Mouse (Mus musculus) thymus, adult 2 months (tissue): ENCODE results near the gene Sit1. TPM values are rescaled to one million over a fixed set of nuclear protein-coding genes. Genes with fewer than 3 reads are reported as not detected.

Source experiments
- DNase-seq: peaks from one replicate; pipeline ENCODE4 v3.0.0; 2021
- H3K27ac ChIP-seq: fragments of 200-500 bp; 2 replicates; pipeline ENCODE4 v1.5.1; 2012; ENCODE audit warnings: low read length, control low read depth; ENCODE audit not compliant: control insufficient read depth, insufficient read depth
- H3K27me3 ChIP-seq: fragments of 200-500 bp; 2 replicates; pipeline ENCODE4 v1.6.1; 2012; ENCODE audit warnings: mild to moderate bottlenecking, low read length, moderate library complexity, mixed read lengths; ENCODE audit not compliant: control insufficient read depth, insufficient read depth
- H3K36me3 ChIP-seq: fragments of 200-500 bp; 2 replicates; pipeline ENCODE4 v1.6.1; 2012; ENCODE audit warnings: mild to moderate bottlenecking, low read length, moderate library complexity; ENCODE audit not compliant: control insufficient read depth, insufficient read depth
- H3K4me1 ChIP-seq: fragments of 200-500 bp; replicated peaks from 2 replicates; pipeline ENCODE4 v1.6.1; 2012; ENCODE audit warnings: low read length; ENCODE audit not compliant: control insufficient read depth, insufficient read depth
- H3K4me3 ChIP-seq: fragments of 200-500 bp; 2 replicates; pipeline ENCODE4 v1.5.1; 2012; ENCODE audit warnings: mild to moderate bottlenecking, low read length, control low read depth, moderate library complexity; ENCODE audit not compliant: control insufficient read depth, insufficient read depth
- CTCF ChIP-seq: fragments of 200-500 bp; IDR thresholded peaks from 2 replicates; pipeline ENCODE4 v1.5.1; 2012; ENCODE audit warnings: mild to moderate bottlenecking, control low read depth, low read length, moderate library complexity, borderline replicate concordance; ENCODE audit not compliant: control insufficient read depth, poor library complexity, insufficient read depth; ENCODE audit errors: extremely low read depth
- POLR2A ChIP-seq: fragments of 200-500 bp; IDR thresholded peaks from 2 replicates; pipeline ENCODE4 v1.6.1; 2012; ENCODE audit warnings: mild to moderate bottlenecking, low read length, control low read depth, moderate library complexity; ENCODE audit not compliant: control insufficient read depth, poor library complexity, insufficient read depth; ENCODE audit errors: extremely low read depth
- WGBS: fragments of 180-500 bp; shearing (Covaris S2); methylation state at CpG from one replicate; pipeline ENCODE4 v1.1.7; 2018; 5-methylcytosine and 5-hydroxymethylcytosine counted together
- polyA plus RNA-seq: library from polyadenylated mRNA; depleted of rRNA; stranded (reverse); fragments of >200 nt; gene quantifications from 2 replicates; pipeline ENCODE4 v1.2.3, GENCODE M21; 2012; rRNA removed

Gene Sit1
- polyA plus RNA-seq, 1 experiment, result 239 TPM

GRCm38 (mm10) chr4:43442456-43443361, 40.8 kb downstream of the Sit1 start:
- no peaks in the 10 kb centered on the region for H3K36me3 ChIP-seq
- WGBS, result 2% methylated on average over 81 of the region's 88 CpGs
- peak; percentile 69 for DNase-seq
- H3K27ac ChIP-seq, result peak overlapping the region; percentile 68
- TF ChIP-seq CTCF, result no peak
- peak; percentile 39; the same call in 1 of the 2 replicates for TF ChIP-seq POLR2A
- H3K4me1 ChIP-seq, result peaks cover 7% of the 10 kb centered on the region; the same call in 1 of the 2 replicates
- peak overlapping the region; percentile 57 for H3K4me3 ChIP-seq
- H3K27me3 ChIP-seq, result no peaks in the 10 kb centered on the region

GRCm38 (mm10) chr4:43442044-43442443, 41.5 kb downstream of the Sit1 start:
- H3K4me1 ChIP-seq, result peaks cover 7% of the 10 kb centered on the region; the same call in 1 of the 2 replicates
- peak overlapping the region; percentile 57 for H3K4me3 ChIP-seq
- H3K27me3 ChIP-seq, result no peaks in the 10 kb centered on the region
- H3K27ac ChIP-seq, result peak overlapping the region; percentile 68
- WGBS, result under 1% methylated on average over 33 of the region's 33 CpGs
- DNase-seq, result peak; percentile 99
- H3K36me3 ChIP-seq, result no peaks in the 10 kb centered on the region
- peak; percentile 91; the same call in 1 of the 2 replicates for TF ChIP-seq POLR2A
- peak; percentile 93 for TF ChIP-seq CTCF

- H3K4me3 ChIP-seq, result peak within 1 kb of the TSS; percentile 57
- H3K27me3 ChIP-seq, result no peaks in the 10 kb centered on the region
- peak within 1 kb of the TSS; percentile 68 for H3K27ac ChIP-seq
- peaks cover 7% of the 10 kb centered on the region; the same call in 1 of the 2 replicates for H3K4me1 ChIP-seq
- WGBS, result 41% methylated on average over 4 of the region's 4 CpGs
- DNase-seq, result no peak
- no peaks in the 10 kb centered on the region for H3K36me3 ChIP-seq
- no peak for TF ChIP-seq POLR2A
- no peak for TF ChIP-seq CTCF
Observed at GRCm38 (mm10) chr4:43441639-43442038, 41.9 kb downstream of the Sit1 start, which contains the start of gene Tesk1. TSS of gene Tesk1 (plus strand) at chr4:43441939.

GRCm38 (mm10) chr4:43432832-43433231, 50.7 kb downstream of the Sit1 start:
- H3K27me3 ChIP-seq, result no peaks in the 10 kb centered on the region; the same call in 1 of the 2 replicates
- 92% methylated on average over 1 of the region's 1 CpGs for WGBS
- H3K27ac ChIP-seq, result no peak overlapping the region
- peaks cover 15% of the 10 kb centered on the region for H3K4me1 ChIP-seq
- TF ChIP-seq CTCF (no peak), POLR2A (no peak)
- no peak for DNase-seq
- H3K4me3 ChIP-seq, result no peak overlapping the region
- H3K36me3 ChIP-seq, result no peaks in the 10 kb centered on the region

Other genes starting within 250 kb of the Sit1 start
- gene Atp8b5, start 216.6 kb downstream of the Sit1 start, polyA plus RNA-seq, result 0.10 and 0.36 TPM in 2 replicates
- gene Rusc2, start 101.8 kb downstream of the Sit1 start, polyA plus RNA-seq, result 4.2 and 4.3 TPM in 2 replicates
- 0.22 and 0.42 TPM in 2 replicates for gene Fam166b, start 54.6 kb downstream of the Sit1 start, polyA plus RNA-seq
- gene Tesk1, start 41.8 kb downstream of the Sit1 start, polyA plus RNA-seq, result 66.6 and 67.5 TPM in 2 replicates
- gene Cd72, start 29.1 kb downstream of the Sit1 start, polyA plus RNA-seq, result 9.8 and 10.8 TPM in 2 replicates
- gene Ccdc107, start 9.2 kb upstream of the Sit1 start, polyA plus RNA-seq, result 330 and 367 TPM in 2 replicates
- gene Arhgef39, start 16.0 kb upstream of the Sit1 start, polyA plus RNA-seq, result 105 and 108 TPM in 2 replicates
- 2.5 and 2.9 TPM in 2 replicates for gene Car9, start 23.2 kb upstream of the Sit1 start, polyA plus RNA-seq
- gene Tpm2, start 40.0 kb upstream of the Sit1 start, polyA plus RNA-seq, result 10.7 and 12.1 TPM in 2 replicates
- 64.6 and 80.2 TPM in 2 replicates for gene Creb3, start 78.6 kb upstream of the Sit1 start, polyA plus RNA-seq
- 225 and 254 TPM in 2 replicates for gene Tln1, start 79.0 kb upstream of the Sit1 start, polyA plus RNA-seq
- gene Rgp1, start 95.0 kb upstream of the Sit1 start, polyA plus RNA-seq, result 99.6 and 114 TPM in 2 replicates
- gene Gba2, start 95.1 kb upstream of the Sit1 start, polyA plus RNA-seq, result 85.4 and 87.0 TPM in 2 replicates
- not detected in 2 replicates for gene Msmp, start 100.8 kb upstream of the Sit1 start, polyA plus RNA-seq
- gene Npr2, start 148.2 kb upstream of the Sit1 start, polyA plus RNA-seq, result 5.2 and 6.3 TPM in 2 replicates
- 1.00 and 1.0 TPM in 2 replicates for gene Spag8, start 169.9 kb upstream of the Sit1 start, polyA plus RNA-seq
- 28.8 and 41.5 TPM in 2 replicates for gene Hint2, start 172.7 kb upstream of the Sit1 start, polyA plus RNA-seq
- 9.0 and 10.0 TPM in 2 replicates for gene Tmem8b, start 185.2 kb upstream of the Sit1 start, polyA plus RNA-seq
- 0.03 TPM in 1 of 2 replicates, not detected in the other for gene Fam221b, start 185.4 kb upstream of the Sit1 start, polyA plus RNA-seq
- not detected in 2 replicates for gene Olfr70, start 217.1 kb upstream of the Sit1 start, polyA plus RNA-seq
- gene Olfr71, start 226.5 kb upstream of the Sit1 start, polyA plus RNA-seq, result not detected in 2 replicates
- 1.2 and 1.8 TPM in 2 replicates for gene Hrct1, start 243.5 kb upstream of the Sit1 start, polyA plus RNA-seq
- gene Spaar, start 246.3 kb upstream of the Sit1 start, polyA plus RNA-seq, result 0.64 and 0.96 TPM in 2 replicates